Mouse (Mus musculus): Measurements from ENCODE around the gene Samsn1.
"Not testable (repeated sequence)": the region's sequence is repeated elsewhere in the genome, so short reads cannot be mapped to it uniquely, and the experiment has no call there.

Samsn1 gene

DNA sequence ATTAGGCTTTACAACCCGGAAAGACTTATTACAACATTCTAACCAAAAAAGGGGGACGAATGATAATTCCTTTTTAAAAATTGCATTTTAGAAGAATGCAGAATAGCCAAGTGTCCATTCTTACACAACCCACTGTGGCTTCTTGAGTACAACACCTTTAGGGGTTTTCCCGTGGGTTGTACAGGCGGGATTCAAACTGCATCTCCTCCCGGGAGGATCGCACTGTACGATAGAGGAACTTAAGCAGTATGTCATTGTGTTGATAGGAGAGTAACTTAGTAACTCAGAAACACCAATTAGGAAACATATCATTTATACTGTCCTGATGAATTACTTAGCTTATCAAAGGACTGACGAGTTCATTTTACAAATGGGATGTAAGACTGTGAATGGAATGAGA, 149.8 kb downstream of the Samsn1 start:
- no peak for DNase-seq

DNA sequence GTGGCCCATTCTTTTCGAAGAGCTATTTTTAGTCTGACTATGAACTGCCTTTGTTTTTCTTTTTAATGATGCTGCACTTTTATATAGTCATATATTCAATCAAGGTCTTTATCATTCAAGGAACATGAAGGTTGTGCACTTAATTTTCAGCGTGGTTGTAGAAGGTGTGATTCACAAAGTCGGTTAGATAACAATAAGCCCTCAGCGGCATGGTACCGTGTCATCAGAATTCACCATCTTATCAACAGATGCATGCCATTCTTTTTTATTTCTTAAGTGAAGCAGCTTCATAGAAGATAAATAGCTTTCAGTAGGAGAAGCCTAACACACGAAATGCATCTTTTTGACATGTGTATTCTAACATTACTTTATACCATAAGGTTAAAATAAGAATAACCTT, 154.7 kb downstream of the Samsn1 start:
- DNase-seq: no peak

DNA sequence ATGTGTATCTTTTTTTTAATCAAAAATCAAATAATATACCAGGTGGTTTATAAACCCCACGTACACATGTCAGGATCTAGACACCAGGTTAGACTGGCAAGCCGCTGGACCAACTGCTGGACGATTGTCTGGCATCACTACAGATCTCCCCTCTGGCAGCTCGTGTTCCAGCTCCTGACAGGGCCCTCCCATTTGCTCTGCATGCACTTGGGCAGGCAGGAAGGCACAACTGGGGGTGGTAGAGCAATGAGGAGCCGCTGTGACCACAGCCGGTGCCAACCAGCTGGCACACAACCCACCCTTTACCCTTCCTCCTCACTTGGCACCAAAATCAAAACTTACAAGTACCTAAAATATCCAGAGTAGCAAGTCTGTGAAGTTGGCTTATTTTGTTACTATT, 156.6 kb downstream of the Samsn1 start:
- peak; percentile 58 to 82 for DNase-seq

DNA sequence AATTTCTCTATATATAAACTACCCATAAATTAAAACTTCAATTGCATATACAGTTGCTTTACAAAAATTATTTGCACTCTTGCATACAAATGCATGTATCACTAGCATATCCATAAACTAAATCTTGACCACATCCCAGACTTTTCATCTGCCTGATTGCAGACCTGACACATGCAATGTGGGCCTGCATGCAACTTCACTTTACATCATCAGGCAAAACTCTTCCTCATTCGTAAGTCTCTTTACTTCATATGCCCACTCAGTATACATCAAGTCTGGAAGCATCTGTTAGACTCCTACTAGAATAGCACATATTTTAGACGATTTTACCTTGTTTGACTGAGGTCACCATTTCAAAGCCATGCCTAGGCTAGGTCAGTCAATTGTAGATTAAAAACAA, 157.4 kb downstream of the Samsn1 start:
- DNase-seq: no peak

- DNase-seq: no peak
Observed at GRCm38 (mm10) chr16:75856343-75856742, 165.7 kb downstream of the Samsn1 start.

GRCm38 (mm10) chr16:75855402-75855801, 166.7 kb downstream of the Samsn1 start:
- DNase-seq: no peak

GRCm38 (mm10) chr16:75853556-75854271, 168.4 kb downstream of the Samsn1 start:
- no peak for DNase-seq

- DNase-seq: no peak
Observed at GRCm38 (mm10) chr16:75852485-75852884, 169.6 kb downstream of the Samsn1 start.

- no peak for DNase-seq
Observed at GRCm38 (mm10) chr16:75849039-75849438, 173.0 kb downstream of the Samsn1 start.

- peak; percentile 66 to 70 for DNase-seq
Observed at GRCm38 (mm10) chr16:75843653-75844062, 178.4 kb downstream of the Samsn1 start.

DNA sequence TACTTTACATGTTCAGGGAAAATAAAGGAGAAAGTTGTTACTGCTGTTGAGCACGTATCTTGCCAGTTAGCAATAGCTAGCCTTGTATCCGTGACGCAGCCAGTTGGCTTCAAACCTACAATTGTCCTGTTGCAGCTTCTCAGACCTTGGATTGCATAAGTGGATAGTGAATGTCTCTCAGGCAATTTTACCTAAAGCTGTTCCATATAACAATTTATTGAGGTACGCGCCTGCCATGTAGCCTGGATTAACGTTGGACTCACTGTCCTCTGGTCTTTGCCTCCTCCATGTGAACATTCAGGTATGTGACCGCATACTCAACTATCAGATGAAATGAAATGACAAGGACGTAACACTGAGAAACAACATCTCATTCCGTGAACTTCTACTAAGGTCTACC, 179.1 kb downstream of the Samsn1 start:
- no peak for DNase-seq

GRCm38 (mm10) chr16:75842569-75842968, 179.5 kb downstream of the Samsn1 start:
- no peak for DNase-seq

GRCm38 (mm10) chr16:75837728-75838451, 184.2 kb downstream of the Samsn1 start:
- DNase-seq: no peak

DNA sequence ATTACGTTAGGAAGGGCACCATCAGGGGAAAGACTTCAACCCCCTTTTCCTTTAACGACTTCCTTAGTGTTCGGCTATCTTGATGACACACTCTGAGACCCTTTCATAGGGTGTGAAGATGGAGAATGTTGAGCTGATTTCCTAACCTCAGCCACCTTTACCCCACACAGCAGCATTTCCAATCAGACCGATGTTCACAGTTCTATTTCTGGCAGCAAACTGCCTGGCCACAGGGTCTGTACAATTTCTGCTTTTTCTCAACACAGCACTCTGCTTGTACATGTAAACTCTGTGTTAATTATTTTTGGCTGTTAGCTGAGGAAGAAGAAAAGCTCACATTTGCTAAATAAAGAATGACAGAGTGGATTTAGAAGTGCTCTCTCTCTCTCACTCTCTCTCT, 190.7 kb downstream of the Samsn1 start:
- DNase-seq: no peak

DNA sequence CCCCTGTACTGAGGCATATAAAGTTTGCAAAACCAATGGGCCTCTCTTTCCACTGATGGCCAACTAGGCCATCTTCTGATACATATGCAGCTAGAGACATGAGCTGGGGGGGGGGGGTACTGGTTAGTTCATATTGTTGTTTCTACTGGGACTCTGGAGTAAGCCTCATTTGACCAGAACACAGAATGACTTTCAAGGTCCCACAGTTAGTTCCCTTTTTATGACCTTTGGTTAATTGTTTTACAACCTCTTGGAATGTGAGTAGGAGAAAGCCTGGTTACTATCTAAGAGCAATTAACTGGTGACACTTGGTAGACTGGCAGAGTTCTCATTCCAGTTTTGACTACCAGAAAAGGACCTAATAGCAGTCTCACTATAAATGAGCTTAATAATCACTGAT, 195.1 kb downstream of the Samsn1 start:
- DNase-seq: not testable (repeated sequence)

- DNase-seq: no peak
Observed at GRCm38 (mm10) chr16:75826498-75826897, 195.6 kb downstream of the Samsn1 start.

DNA sequence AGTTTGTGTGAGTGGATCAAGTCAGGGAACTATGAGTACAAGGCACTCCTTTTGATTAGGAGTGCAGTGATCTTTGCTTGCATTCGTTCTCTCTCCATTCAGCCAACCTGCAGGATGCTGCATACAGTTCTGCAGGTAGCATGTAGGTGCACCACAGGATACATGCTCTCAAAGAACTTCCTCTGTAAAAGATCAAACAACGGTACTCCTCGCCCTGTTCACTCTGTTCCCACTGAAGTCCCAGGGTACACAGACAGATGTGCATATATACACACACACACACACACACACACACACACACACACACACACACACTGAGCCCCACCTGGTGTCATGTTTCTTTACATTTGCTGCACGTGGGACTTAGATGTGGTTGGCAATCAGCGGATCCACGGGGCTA, 198.9 kb downstream of the Samsn1 start:
- DNase-seq: no peak

GRCm38 (mm10) chr16:75820963-75821362, 201.1 kb downstream of the Samsn1 start:
- DNase-seq: no peak
